ENCODE assay signal across 8 mouse cellular contexts in genomic region chr17:45737078-45737601, GRCm38 (mm10). TPM values are rescaled to one million over a fixed set of nuclear protein-coding genes. Genes with fewer than 3 reads are reported as not detected.
DNase-seq lines count a peak whose midpoint lies in the region; ATAC-seq lines count a peak whose summit lies in the region.

No protein-coding gene starts in this region.

- peak overlapping the region; percentile 72 to 92 for H3K27ac ChIP-seq in heart, embryonic 14.5 days (replicated peaks in 1 of 2; ENCODE audit: control insufficient read depth in 1 of 2, insufficient read depth in 1 of 2, low read depth in 2 of 2, low read length in 2 of 2)
- peak overlapping the region; percentile 95 for H3K27ac ChIP-seq in hindbrain, embryonic 14.5 days

- peak overlapping the region; percentile 87 for H3K4me2 ChIP-seq in heart, embryonic 14.5 days (ENCODE audit: low read length)
- H3K4me2 ChIP-seq in hindbrain, embryonic 14.5 days (replicated peaks): peak overlapping the region; percentile 75

- H3K4me1 ChIP-seq in heart, embryonic 14.5 days (ENCODE audit: control insufficient read depth in 2 of 2, insufficient read depth in 2 of 2, low read length in 2 of 2): peaks cover 36 to 40% of the 10 kb centered on the region in 2 experiments
- peaks cover 32% of the 10 kb centered on the region for H3K4me1 ChIP-seq in hindbrain, embryonic 14.5 days (replicated peaks; ENCODE audit: control insufficient read depth, insufficient read depth, low read length)

- intact Hi-C loops in heart, postnatal 10 days (cut with DNase I): loop anchor here (10.0 kb wide), 1 partner anchor 428 kb away; the partner anchor contains the start of gene Gtpbp2
- intact Hi-C loops in left cerebral cortex, postnatal 36 days (cut with DNase I): loop anchor here (10.0 kb wide), 1 partner anchor 428 kb away; the partner anchor contains the start of gene Gtpbp2

- 0 out of 2 replicates have a peak, but pooled peaks have one; percentile 1 for ATAC-seq in heart, embryonic 14.5 days (ENCODE audit: insufficient number of reproducible peaks, insufficient read depth, low FRiP score, low read depth)
- ATAC-seq in hindbrain, embryonic 14.5 days (ENCODE audit: low FRiP score): no peak; the same call in none of the 2 replicates

- H3K4me3 ChIP-seq in heart, embryonic 14.5 days (ENCODE audit: control insufficient read depth in 1 of 2, insufficient read depth in 1 of 2, low read depth in 1 of 2, low read length in 2 of 2): peak overlapping the region; percentile 46 to 55
- peak overlapping the region; percentile 45 for H3K4me3 ChIP-seq in hindbrain, embryonic 14.5 days (replicated peaks; ENCODE audit: low read length)

- no peaks in the 10 kb centered on the region; the same call in 1 of the 2 replicates for H3K27me3 ChIP-seq in heart, embryonic 14.5 days (ENCODE audit: control insufficient read depth, insufficient read depth, low read length)
- 0 out of 2 replicates have a peak, but pooled peaks cover 4% of the 10 kb centered on the region for H3K27me3 ChIP-seq in hindbrain, embryonic 14.5 days (ENCODE audit: control insufficient read depth, insufficient read depth, low read length)

- peak overlapping the region; percentile 89 for H3K9ac ChIP-seq in heart, embryonic 14.5 days (ENCODE audit: low read length)
- peak overlapping the region; percentile 83 for H3K9ac ChIP-seq in hindbrain, embryonic 14.5 days

- no peak for DNase-seq in heart, postnatal 10 days
- peak; percentile 55 for DNase-seq in R1 (ENCODE audit: low read depth, low spot score)
- DNase-seq in hindbrain, embryonic 14.5 days (ENCODE audit: low spot score): peak; percentile 57
- DNase-seq in lung, postnatal 36 days: peak; percentile 58
- no peak for DNase-seq in frontal cortex, postnatal 25 days (ENCODE audit: low spot score in 2 of 2)
- DNase-seq in adrenal gland, postnatal 10 days: no peak
- DNase-seq in left cerebral cortex, postnatal 36 days (ENCODE audit: low spot score in 2 of 2): no peak

- WGBS in heart, embryonic 14.5 days: 21% methylated on average over 10 of the region's 10 CpGs
- 12% methylated on average over 10 of the region's 10 CpGs for WGBS in hindbrain, embryonic 14.5 days

- H3K9me3 ChIP-seq in heart, embryonic 14.5 days (ENCODE audit: control insufficient read depth, low read length): no peaks in the 10 kb centered on the region
- no peaks in the 10 kb centered on the region for H3K9me3 ChIP-seq in hindbrain, embryonic 14.5 days (ENCODE audit: control insufficient read depth, low read length)

- H3K36me3 ChIP-seq in heart, embryonic 14.5 days (ENCODE audit: control insufficient read depth, insufficient read depth, low read length): no peaks in the 10 kb centered on the region
- no peaks in the 10 kb centered on the region for H3K36me3 ChIP-seq in hindbrain, embryonic 14.5 days (replicated peaks; ENCODE audit: control insufficient read depth, insufficient read depth)

RNA-seq across cellular contexts. Expression of gene 1600014C23Rik, which starts 3.5 kb away (rescaled TPM):
- polyA plus RNA-seq in heart, embryonic 14.5 days (2014; fragmentation: Nextera tagmentation; extraction: Ambion mirVana): 0.73 and 1.0 TPM in 2 replicates
- total RNA-seq in heart, postnatal 10 days (2021): not detected
- not detected in 2 replicates for polyA plus RNA-seq in hindbrain, embryonic 14.5 days (2014; fragmentation: Nextera tagmentation; extraction: Ambion mirVana)
- total RNA-seq in adrenal gland, postnatal 10 days (2021): not detected
- not detected for total RNA-seq in left cerebral cortex, postnatal 36 days (2021)

RNA-seq across cellular contexts. Expression of gene Tmem63b, which starts 50.4 kb away (rescaled TPM):
- 31.2 and 32.4 TPM in 2 replicates for polyA plus RNA-seq in heart, embryonic 14.5 days (2014; fragmentation: Nextera tagmentation; extraction: Ambion mirVana)
- 10 to 100 TPM; 81.4 to 86.9 TPM for total RNA-seq in heart, postnatal 10 days (2021)
- polyA plus RNA-seq in hindbrain, embryonic 14.5 days (2014; fragmentation: Nextera tagmentation; extraction: Ambion mirVana): 114 and 116 TPM in 2 replicates
- total RNA-seq in adrenal gland, postnatal 10 days (2021): 10 to 100 TPM; 44.9 to 56.8 TPM
- 100 to 1,000 TPM; 177 to 186 TPM for total RNA-seq in left cerebral cortex, postnatal 36 days (2021)

RNA-seq across cellular contexts. Expression of gene Mrpl14, which starts 51.0 kb away (rescaled TPM):
- polyA plus RNA-seq in heart, embryonic 14.5 days (2014; fragmentation: Nextera tagmentation; extraction: Ambion mirVana): 148 and 155 TPM in 2 replicates
- total RNA-seq in heart, postnatal 10 days (2021): 100 to 1,000 TPM in 1 of 2 experiments, 10 to 100 TPM in 1; 94.7 to 108 TPM
- 116 and 132 TPM in 2 replicates for polyA plus RNA-seq in hindbrain, embryonic 14.5 days (2014; fragmentation: Nextera tagmentation; extraction: Ambion mirVana)
- total RNA-seq in adrenal gland, postnatal 10 days (2021): 100 to 1,000 TPM; 131 to 137 TPM
- 10 to 100 TPM; 38.3 to 47.5 TPM for total RNA-seq in left cerebral cortex, postnatal 36 days (2021)

Comparison
In these comparisons a context has a peak if more than half of its experiments do, and no peak if none do; other contexts are left out.
1. DNase-seq: peak in R1 (single experiment), hindbrain, embryonic 14.5 days (single experiment) and lung, postnatal 36 days (single experiment); none in heart, postnatal 10 days (0 of 2), frontal cortex, postnatal 25 days (0 of 2), adrenal gland, postnatal 10 days (single experiment) and left cerebral cortex, postnatal 36 days (0 of 2).